Mouse (Mus musculus): ENCODE results near the gene Sgsm1. TPM values are rescaled to one million over a fixed set of nuclear protein-coding genes. Genes with fewer than 3 reads are reported as not detected.

The Sgsm1 gene
- total and polyA plus RNA-seq, 3 experiments: 0.05 TPM; not detected in 2

- Histone ChIP-seq H3K27me3 (ENCODE audit: insufficient read depth, low read length) (no peaks in the 10 kb centered on the region), H3K4me3 (ENCODE audit: low read depth, low read length) (no peak overlapping the region), H3K9me3 (replicated peaks) (peaks cover 99% of the 10 kb centered on the region), H3K36me3 (replicated peaks) (no peaks in the 10 kb centered on the region), H3K4me1 (ENCODE audit: insufficient read depth, low read depth, low read length) (no peaks in the 10 kb centered on the region)
- no peak for ATAC-seq (ENCODE audit: extremely low read depth, insufficient number of reproducible peaks, low FRiP score, poor library complexity, severe bottlenecking)
- no peak for TF ChIP-seq CTCF (IDR thresholded peaks at IDR 0.05; ENCODE audit: low read depth, low read length)
- TF ChIP-seq GATA1 (IDR thresholded peaks at IDR 0.05; ENCODE audit: borderline replicate concordance, low read length): no peak
- TF ChIP-seq GATA2 (IDR thresholded peaks at IDR 0.05; ENCODE audit: borderline replicate concordance, low read depth, low read length): no peak
- TF ChIP-seq TAL1 (conservative IDR thresholded peaks at IDR 0.05; ENCODE audit: low read depth, low read length): no peak
- no peak for TF ChIP-seq POLR2AphosphoS5 (IDR thresholded peaks at IDR 0.05; ENCODE audit: insufficient replicate concordance, low read depth, low read length)
- no peak for DNase-seq (ENCODE audit: low spot score)
Measured at GRCm38 (mm10) chr5:113208622-113209400, 101.8 kb downstream of the Sgsm1 start.

- no peaks in the 10 kb centered on the region for H3K36me3 ChIP-seq (replicated peaks)
- peaks cover 99% of the 10 kb centered on the region for H3K9me3 ChIP-seq (replicated peaks)
- no peaks in the 10 kb centered on the region for H3K4me1 ChIP-seq (ENCODE audit: insufficient read depth, low read depth, low read length)
- TF ChIP-seq GATA2 (IDR thresholded peaks at IDR 0.05; ENCODE audit: borderline replicate concordance, low read depth, low read length) (no peak), GATA1 (IDR thresholded peaks at IDR 0.05; ENCODE audit: borderline replicate concordance, low read length) (no peak), POLR2AphosphoS5 (IDR thresholded peaks at IDR 0.05; ENCODE audit: insufficient replicate concordance, low read depth, low read length) (no peak), TAL1 (conservative IDR thresholded peaks at IDR 0.05; ENCODE audit: low read depth, low read length) (no peak), CTCF (IDR thresholded peaks at IDR 0.05; ENCODE audit: low read depth, low read length) (no peak)
- ATAC-seq (ENCODE audit: extremely low read depth, insufficient number of reproducible peaks, low FRiP score, poor library complexity, severe bottlenecking) (no peak), DNase-seq (ENCODE audit: low spot score) (no peak)
- no peak overlapping the region for H3K4me3 ChIP-seq (ENCODE audit: low read depth, low read length)
- no peaks in the 10 kb centered on the region for H3K27me3 ChIP-seq (ENCODE audit: insufficient read depth, low read length)
Measured at GRCm38 (mm10) chr5:113208048-113208447, 102.5 kb downstream of the Sgsm1 start.

GRCm38 (mm10) chr5:113206670-113207352, 103.8 kb downstream of the Sgsm1 start:
- no peak for ATAC-seq (ENCODE audit: extremely low read depth, insufficient number of reproducible peaks, low FRiP score, poor library complexity, severe bottlenecking)
- H3K9me3 ChIP-seq (replicated peaks): peaks cover 89% of the 10 kb centered on the region
- no peak overlapping the region for H3K4me3 ChIP-seq (ENCODE audit: low read depth, low read length)
- no peaks in the 10 kb centered on the region for H3K4me1 ChIP-seq (ENCODE audit: insufficient read depth, low read depth, low read length)
- TF ChIP-seq CTCF (IDR thresholded peaks at IDR 0.05; ENCODE audit: low read depth, low read length) (no peak), POLR2AphosphoS5 (IDR thresholded peaks at IDR 0.05; ENCODE audit: insufficient replicate concordance, low read depth, low read length) (no peak), GATA1 (IDR thresholded peaks at IDR 0.05; ENCODE audit: borderline replicate concordance, low read length) (no peak), TAL1 (conservative IDR thresholded peaks at IDR 0.05; ENCODE audit: low read depth, low read length) (no peak), GATA2 (IDR thresholded peaks at IDR 0.05; ENCODE audit: borderline replicate concordance, low read depth, low read length) (no peak)
- H3K36me3 ChIP-seq (replicated peaks): no peaks in the 10 kb centered on the region
- DNase-seq (ENCODE audit: low spot score): no peak
- H3K27me3 ChIP-seq (ENCODE audit: insufficient read depth, low read length): no peaks in the 10 kb centered on the region

- Histone ChIP-seq H3K4me1 (ENCODE audit: insufficient read depth, low read depth, low read length) (no peaks in the 10 kb centered on the region), H3K4me3 (ENCODE audit: low read depth, low read length) (no peak overlapping the region), H3K27me3 (ENCODE audit: insufficient read depth, low read length) (no peaks in the 10 kb centered on the region), H3K36me3 (replicated peaks) (no peaks in the 10 kb centered on the region), H3K9me3 (replicated peaks) (peaks cover 83% of the 10 kb centered on the region)
- no peak for DNase-seq (ENCODE audit: low spot score)
- no peak for ATAC-seq (ENCODE audit: extremely low read depth, insufficient number of reproducible peaks, low FRiP score, poor library complexity, severe bottlenecking)
- TF ChIP-seq GATA2 (IDR thresholded peaks at IDR 0.05; ENCODE audit: borderline replicate concordance, low read depth, low read length) (no peak), CTCF (IDR thresholded peaks at IDR 0.05; ENCODE audit: low read depth, low read length) (no peak), GATA1 (IDR thresholded peaks at IDR 0.05; ENCODE audit: borderline replicate concordance, low read length) (no peak), TAL1 (conservative IDR thresholded peaks at IDR 0.05; ENCODE audit: low read depth, low read length) (no peak), POLR2AphosphoS5 (IDR thresholded peaks at IDR 0.05; ENCODE audit: insufficient replicate concordance, low read depth, low read length) (no peak)
Measured at GRCm38 (mm10) chr5:113204193-113204592, 106.4 kb downstream of the Sgsm1 start.

GRCm38 (mm10) chr5:113199772-113200134, 110.8 kb downstream of the Sgsm1 start:
- DNase-seq (ENCODE audit: low spot score) (no peak), ATAC-seq (ENCODE audit: extremely low read depth, insufficient number of reproducible peaks, low FRiP score, poor library complexity, severe bottlenecking) (no peak)
- Histone ChIP-seq H3K4me3 (ENCODE audit: low read depth, low read length) (no peak overlapping the region; the same call in 1 of the 2 replicates), H3K4me1 (ENCODE audit: insufficient read depth, low read depth, low read length) (no peaks in the 10 kb centered on the region), H3K27me3 (ENCODE audit: insufficient read depth, low read length) (no peaks in the 10 kb centered on the region), H3K36me3 (replicated peaks) (no peaks in the 10 kb centered on the region), H3K9me3 (replicated peaks) (peaks cover 81% of the 10 kb centered on the region)
- no peak for TF ChIP-seq GATA2 (IDR thresholded peaks at IDR 0.05; ENCODE audit: borderline replicate concordance, low read depth, low read length)
- TF ChIP-seq POLR2AphosphoS5 (IDR thresholded peaks at IDR 0.05; ENCODE audit: insufficient replicate concordance, low read depth, low read length): no peak
- no peak for TF ChIP-seq CTCF (IDR thresholded peaks at IDR 0.05; ENCODE audit: low read depth, low read length)
- TF ChIP-seq GATA1 (IDR thresholded peaks at IDR 0.05; ENCODE audit: borderline replicate concordance, low read length): no peak
- no peak for TF ChIP-seq TAL1 (conservative IDR thresholded peaks at IDR 0.05; ENCODE audit: low read depth, low read length)

GRCm38 (mm10) chr5:113199126-113199771, 111.3 kb downstream of the Sgsm1 start:
- no peak for ATAC-seq (ENCODE audit: extremely low read depth, insufficient number of reproducible peaks, low FRiP score, poor library complexity, severe bottlenecking)
- Histone ChIP-seq H3K4me1 (ENCODE audit: insufficient read depth, low read depth, low read length) (no peaks in the 10 kb centered on the region), H3K4me3 (ENCODE audit: low read depth, low read length) (no peak overlapping the region), H3K36me3 (replicated peaks) (no peaks in the 10 kb centered on the region), H3K27me3 (ENCODE audit: insufficient read depth, low read length) (no peaks in the 10 kb centered on the region), H3K9me3 (replicated peaks) (peaks cover 81% of the 10 kb centered on the region)
- no peak for DNase-seq (ENCODE audit: low spot score)
- TF ChIP-seq POLR2AphosphoS5 (IDR thresholded peaks at IDR 0.05; ENCODE audit: insufficient replicate concordance, low read depth, low read length): no peak
- TF ChIP-seq TAL1 (conservative IDR thresholded peaks at IDR 0.05; ENCODE audit: low read depth, low read length): no peak
- no peak for TF ChIP-seq GATA2 (IDR thresholded peaks at IDR 0.05; ENCODE audit: borderline replicate concordance, low read depth, low read length)
- no peak for TF ChIP-seq CTCF (IDR thresholded peaks at IDR 0.05; ENCODE audit: low read depth, low read length)
- no peak for TF ChIP-seq GATA1 (IDR thresholded peaks at IDR 0.05; ENCODE audit: borderline replicate concordance, low read length)

Measured in G1E (cell line).